Mouse (Mus musculus) layer of hippocampus, postnatal 25 days (tissue): ENCODE data around the gene Usmg5. TPM values are rescaled to one million over a fixed set of nuclear protein-coding genes. Genes with fewer than 3 reads are reported as not detected.
"Not testable (repeated sequence)": the region's sequence is repeated elsewhere in the genome, so short reads cannot be mapped to it uniquely, and the experiment has no call there.

ENCODE experiments used
- DNase-seq, 2 experiments: peaks; one replicate each; pipeline ENCODE4 v3.0.0; 2022; ENCODE audit warnings: mixed read lengths in 2 of 2, low spot score in 1 of 2; ENCODE audit errors: extremely low spot score in 1 of 2
- total RNA-seq, 2 experiments: library from RNA; stranded (reverse); gene quantifications; 2 replicates each; pipeline ENCODE4 v1.2.3; 2021

Gene Usmg5
- 100 to 1,000 TPM; 780 to 828 TPM for total RNA-seq

DNA sequence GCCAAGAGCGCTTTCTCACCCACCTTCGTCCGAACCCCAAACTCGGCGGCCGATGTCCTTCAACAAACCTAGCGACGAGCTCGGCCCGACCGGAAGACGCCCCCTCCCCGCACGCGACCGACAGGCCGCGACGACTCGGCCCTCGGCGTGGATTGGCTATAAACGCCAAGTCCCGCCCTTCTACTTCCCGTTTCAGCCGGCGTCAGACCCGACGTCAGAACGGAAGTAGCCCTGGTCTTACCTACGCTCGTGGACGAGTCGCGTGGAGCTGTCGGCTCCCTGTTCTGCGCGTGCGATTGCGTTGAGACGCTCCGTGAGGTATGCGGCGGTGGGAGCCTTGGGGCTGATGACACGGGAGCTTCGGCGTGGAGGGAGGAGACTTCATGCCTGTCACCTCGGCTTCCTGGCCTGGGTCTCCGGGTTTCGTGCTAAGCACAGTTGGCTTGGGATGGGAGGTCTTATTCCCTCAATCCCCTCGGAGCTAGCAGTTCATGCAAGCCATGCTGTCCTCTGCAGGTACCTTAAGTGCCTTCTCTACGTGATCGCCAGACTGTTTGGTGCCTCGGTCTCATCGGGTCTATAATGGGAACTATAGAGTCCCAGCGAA lies at the start of gene Usmg5, which contains the start of gene Pdcd11:
TSS of gene Usmg5 (minus strand) at position 98 of the 607 bp plus-strand sequence.
TSS of gene Pdcd11 (plus strand) at position 219 of the 607 bp plus-strand sequence.
- DNase-seq, result peak; percentile 86 to 93

- not testable (repeated sequence) for DNase-seq
These were observed 49.2 kb upstream of the Usmg5 start for GRCm38 (mm10) chr19:47139611-47140010.

DNA sequence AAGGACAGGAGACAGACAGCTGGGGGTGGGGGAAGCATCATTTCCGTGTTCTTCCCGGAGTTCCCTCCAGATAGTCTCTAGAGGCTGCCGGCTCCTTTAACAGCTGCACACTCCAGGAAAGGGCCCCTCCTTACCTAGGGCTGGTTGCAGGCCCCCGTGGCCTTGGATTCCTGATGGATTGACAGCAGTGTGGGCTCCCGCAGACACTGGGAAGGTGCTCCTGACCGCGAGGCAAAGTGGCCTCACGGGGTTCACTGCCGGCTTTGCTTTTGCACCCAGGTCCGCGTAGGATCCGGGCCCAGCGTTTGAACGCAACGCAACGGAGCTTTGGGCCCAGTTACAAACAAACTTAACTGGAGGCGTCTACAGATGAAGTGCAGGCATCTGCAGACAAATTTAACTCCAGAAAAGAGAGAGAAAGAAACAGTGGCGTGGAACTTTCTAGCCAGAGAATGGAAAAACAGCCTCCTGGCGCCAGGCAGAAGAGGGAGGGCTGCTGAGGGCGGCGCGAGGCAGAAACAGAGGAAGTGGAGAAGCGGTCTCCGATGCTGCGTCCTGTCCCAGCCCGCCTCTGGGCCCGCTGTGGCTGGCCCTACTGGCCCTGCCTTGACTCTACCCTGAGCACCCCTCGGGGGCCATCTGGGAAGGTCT lies 47.4 kb upstream of the Usmg5 start, which contains the start of gene Calhm2:
TSS of gene Calhm2 (minus strand) at position 524 of the 651 bp plus-strand sequence.
- peak; percentile 27 to 49 for DNase-seq

- DNase-seq, result peak; percentile 34 to 41
These were observed 46.7 kb upstream of the Usmg5 start for GRCm38 (mm10) chr19:47137051-47137581.

DNA sequence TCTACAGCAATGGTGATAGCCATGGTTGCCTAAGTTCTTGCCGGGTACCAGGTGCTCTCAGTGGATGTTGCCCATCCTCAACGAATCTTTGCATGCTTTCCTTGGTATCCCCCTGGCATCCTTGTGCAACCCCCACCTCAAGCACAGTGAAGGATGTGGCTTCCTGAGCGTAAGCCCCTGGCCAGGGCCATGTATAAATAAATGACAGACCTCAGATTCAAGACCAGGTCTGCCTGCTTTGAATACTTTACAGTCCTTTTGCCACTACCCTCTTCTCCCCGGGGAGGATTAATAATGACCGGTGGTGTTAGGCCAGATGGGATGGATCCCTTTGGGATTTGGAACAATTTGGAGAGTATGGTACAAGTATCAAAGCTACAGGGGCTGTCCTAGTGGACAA lies 45.7 kb upstream of the Usmg5 start:
- no peak for DNase-seq

- DNase-seq, result no peak
These were observed 45.1 kb upstream of the Usmg5 start for GRCm38 (mm10) chr19:47135568-47135967.

- no peak for DNase-seq
These were observed 42.7 kb upstream of the Usmg5 start for GRCm38 (mm10) chr19:47133161-47133560.

DNA sequence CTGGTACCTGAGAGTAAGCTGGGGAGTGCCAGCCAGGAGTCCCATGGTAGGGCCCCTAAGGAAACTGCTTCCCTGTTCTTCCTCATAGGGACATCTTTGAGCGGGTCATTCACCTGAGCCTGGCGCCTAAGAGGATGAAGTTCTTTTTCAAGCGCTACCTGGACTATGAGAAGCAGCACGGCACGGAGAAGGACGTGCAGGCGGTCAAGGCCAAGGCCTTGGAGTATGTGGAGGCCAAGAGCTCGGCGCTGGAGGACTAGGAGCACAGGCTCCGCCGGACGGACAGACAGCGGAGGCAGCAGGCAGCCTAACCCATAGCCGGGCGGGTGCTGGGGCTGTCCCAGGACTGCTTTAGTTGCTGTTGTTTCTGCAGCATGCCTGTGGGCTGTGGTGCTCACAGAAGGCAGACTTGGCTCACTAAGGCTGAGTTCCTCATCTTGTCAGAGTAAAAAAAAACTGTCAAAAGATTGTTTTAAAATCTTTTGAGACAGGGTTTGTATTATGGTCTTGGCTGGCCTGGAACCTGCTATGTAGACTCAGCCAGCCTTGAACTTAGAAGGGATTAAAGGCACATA lies 40.2 kb upstream of the Usmg5 start:
- DNase-seq, result no peak

GRCm38 (mm10) chr19:47128835-47129234 lies 38.4 kb upstream of the Usmg5 start:
- no peak for DNase-seq

DNA sequence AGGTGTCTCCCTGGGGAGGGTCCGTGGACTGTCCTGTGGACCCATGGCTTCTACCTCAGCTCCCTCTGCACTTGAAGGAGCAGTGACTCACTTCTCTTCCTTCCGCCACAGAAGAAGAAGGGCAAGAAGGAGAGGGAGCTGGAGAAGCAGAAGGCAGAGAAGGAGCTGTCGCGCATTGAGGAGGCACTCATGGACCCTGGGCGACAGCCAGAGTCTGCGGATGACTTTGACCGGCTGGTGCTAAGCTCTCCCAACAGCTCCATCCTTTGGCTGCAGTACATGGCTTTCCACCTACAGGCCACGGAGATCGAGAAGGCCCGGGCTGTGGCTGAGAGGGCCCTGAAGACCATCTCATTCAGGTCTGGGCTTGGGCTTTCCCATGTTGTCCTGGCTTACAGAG lies 37.7 kb upstream of the Usmg5 start:
- no peak for DNase-seq

DNA sequence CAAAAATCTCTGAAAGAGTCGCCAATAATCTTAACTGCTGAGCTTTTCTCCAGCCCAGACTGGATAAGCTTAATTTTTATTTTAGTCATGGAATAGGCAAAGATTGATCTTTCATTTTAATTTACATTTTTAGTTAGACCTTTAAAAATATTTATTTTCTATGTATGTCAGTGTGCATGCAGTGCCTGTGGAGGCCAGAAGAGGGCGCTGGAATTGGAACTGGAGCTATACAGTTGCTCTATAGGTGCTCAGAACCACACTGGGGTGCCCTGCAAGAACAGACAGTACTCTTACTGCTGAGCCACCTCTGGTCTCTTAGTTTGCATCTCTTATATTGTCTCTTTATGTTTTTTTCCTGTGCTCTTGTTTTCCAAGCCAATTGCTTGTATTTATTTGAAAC lies 32.4 kb upstream of the Usmg5 start:
- DNase-seq, result no peak

DNA sequence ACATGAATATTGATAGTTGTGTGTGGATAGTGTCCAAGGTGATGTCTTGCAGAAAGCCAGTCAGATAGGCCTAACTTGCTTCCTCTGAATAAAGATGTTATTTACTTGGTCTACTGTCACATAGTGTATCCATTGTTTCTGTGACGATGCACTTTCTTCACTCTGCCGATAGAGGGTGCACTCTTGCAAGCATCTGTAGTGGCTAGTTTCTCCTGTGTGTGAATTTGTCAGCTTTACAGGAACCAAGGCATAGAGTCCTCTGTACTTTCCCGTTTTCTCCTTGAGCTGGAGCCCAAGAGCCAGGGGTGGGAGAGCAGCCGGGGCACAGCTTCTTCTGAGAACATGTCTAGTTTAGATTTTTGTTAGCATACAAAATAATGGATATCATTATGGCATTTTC lies 30.6 kb upstream of the Usmg5 start:
- no peak for DNase-seq

GRCm38 (mm10) chr19:47118634-47119033 lies 28.2 kb upstream of the Usmg5 start:
- no peak for DNase-seq

DNA sequence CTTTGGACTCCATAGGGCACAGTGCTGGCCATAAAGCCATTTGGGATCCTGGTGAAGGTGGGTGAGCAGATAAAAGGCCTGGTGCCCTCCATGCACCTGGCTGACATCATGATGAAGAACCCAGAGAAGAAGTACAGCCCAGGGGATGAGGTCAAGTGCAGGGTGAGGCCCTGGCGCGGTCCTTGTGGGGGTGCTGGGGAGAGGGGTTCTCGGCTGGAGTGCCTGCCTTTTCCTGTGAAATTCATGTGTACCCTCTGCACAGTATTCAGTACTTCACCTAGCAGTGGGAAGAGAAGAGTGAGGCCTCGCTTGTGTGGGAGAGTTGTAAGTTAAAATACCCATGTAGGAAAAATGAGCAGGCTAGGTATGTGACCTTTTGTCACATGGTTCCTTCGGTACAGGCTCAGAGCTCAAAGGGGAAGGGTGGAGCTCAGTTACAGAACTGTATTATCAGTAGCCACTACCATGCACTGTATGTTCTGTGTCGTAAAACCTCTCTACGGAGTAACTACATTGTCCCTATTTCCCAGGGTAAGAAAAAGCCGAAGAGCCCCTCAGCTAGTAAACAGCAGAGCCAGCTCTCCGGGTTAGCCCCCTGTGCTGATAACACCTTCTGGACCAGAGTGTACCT lies 14.3 kb upstream of the Usmg5 start:
- DNase-seq, result no peak

- DNase-seq, result no peak
These were observed 10.6 kb upstream of the Usmg5 start for GRCm38 (mm10) chr19:47101080-47101479.

DNA sequence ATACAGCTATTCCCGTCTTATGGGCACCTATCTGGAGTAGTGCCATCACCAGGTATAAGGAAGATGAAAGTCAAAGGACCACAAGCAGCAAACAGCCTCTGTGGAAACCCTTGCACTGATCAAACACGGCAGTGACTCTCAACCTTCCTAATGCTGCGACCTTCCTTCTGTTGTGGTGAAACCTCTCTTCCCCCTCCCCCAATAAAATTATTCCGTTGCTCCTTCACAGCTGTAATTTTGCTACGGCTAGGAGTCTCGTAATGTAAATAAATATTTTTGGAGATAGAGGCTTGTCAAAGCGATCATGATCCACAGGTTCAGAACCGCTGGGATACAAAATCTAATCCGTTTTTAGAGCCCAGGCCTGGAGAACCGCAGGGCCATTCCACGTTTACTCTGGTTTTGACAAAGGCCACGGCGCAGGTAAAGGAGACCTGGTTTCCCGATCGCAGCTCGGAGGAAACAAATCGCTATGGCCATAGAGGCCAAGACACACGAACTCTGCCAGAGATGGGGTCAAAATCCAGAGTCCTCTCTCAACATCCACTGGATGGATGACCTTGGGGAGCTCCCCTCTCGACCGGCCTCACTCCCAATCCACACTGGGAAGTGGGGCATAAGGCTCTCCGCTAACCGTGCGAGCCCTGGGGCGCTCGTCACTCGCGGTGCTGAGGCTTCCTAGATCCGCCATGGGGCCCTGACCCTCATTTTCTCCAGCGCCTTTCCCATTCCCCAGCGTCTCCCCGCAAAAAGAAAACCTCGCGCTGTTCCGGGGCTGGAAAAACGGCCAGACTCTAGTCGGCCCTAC lies 525 bp downstream of the Usmg5 start:
- peak in 1 of 2 experiments; percentile 8 for DNase-seq

GRCm38 (mm10) chr19:47088226-47088625 lies 2.2 kb downstream of the Usmg5 start:
- DNase-seq, result no peak

DNA sequence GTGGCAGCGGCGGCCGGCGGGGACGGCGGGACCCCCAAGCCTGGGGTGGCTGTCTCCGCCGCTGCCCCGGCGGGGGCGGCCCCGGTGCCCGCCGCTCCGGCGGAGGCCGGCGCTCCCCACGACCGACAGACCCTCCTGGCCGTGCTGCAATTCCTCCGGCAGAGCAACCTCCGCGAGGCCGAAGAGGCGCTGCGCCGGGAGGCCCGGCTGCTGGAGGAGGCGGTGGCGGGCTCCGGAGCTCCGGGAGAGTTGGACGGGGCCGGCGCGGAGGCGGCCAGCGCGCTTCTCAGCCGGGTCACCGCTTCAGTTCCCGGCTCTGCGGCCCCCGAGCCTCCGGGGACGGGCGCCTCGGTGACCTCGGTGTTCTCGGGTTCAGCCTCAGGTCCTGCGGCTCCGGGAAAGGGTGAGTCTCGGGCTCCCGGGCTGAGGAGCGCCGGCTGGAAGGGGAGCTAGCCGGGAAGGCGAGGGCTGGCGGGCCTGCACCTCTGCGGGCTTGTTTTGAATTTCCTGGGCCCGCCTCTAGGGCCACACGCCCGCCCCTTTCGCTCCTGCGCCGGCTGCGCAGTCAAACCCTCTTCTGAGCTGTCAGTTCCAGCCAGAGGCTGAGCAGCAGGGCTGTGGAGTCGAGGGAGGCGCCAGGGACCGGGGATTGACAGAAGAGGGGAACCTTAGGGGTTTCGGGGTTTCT lies 22.4 kb downstream of the Usmg5 start:
- peak; percentile 65 to 68 for DNase-seq

DNA sequence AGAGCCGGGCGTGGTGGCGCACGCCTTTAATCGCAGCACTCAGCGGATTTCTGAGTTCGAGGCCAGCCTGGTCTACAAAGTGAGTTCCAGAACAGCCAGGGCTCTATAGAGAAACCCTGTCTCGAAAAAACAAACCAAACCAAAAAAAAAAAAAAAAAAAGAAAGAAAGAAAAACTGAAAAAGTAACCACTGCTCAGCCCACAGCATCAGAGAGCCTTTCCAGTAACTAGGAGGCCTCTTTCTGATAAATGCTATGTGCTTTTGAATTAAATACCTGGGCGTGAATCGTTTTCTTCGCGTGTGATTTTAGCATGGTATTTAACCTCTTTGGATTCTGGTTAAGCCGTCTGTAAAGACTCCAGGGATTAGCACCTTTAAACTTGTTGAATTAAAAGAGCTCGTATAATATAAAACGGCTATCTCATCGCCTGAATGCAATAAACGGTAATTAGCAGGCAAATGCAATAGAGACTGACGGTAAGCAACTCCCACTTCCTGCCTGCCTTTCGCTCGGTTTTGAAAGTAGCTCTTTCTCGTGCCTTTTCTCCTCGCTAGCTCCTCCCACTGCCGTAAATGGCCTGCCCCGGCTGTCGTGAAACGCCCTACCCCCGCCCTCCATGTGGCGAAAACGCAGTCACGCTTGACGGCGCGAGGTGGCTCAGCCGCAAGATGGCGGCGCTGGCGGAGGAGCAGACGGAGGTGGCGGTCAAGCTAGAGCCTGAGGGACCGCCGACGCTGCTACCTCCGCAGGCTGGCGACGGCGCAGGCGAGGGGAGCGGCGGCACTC lies 23.2 kb downstream of the Usmg5 start, which contains the start of gene Taf5:
TSS of gene Taf5 (plus strand) at position 651 of the 787 bp plus-strand sequence.
- DNase-seq, result peak; percentile 90 to 93
